Mouse (Mus musculus) forelimb bud, embryonic 11.5 days (tissue): ENCODE data around the gene Icam4.
"Not testable (repeated sequence)": the region's sequence is repeated elsewhere in the genome, so short reads cannot be mapped to it uniquely, and the experiment has no call there.

Experiments
- DNase-seq: peaks from one replicate; pipeline ENCODE4 v3.0.0-alpha.2; 2012; ENCODE audit warnings: low read depth, low spot score

The Icam4 gene

DNA sequence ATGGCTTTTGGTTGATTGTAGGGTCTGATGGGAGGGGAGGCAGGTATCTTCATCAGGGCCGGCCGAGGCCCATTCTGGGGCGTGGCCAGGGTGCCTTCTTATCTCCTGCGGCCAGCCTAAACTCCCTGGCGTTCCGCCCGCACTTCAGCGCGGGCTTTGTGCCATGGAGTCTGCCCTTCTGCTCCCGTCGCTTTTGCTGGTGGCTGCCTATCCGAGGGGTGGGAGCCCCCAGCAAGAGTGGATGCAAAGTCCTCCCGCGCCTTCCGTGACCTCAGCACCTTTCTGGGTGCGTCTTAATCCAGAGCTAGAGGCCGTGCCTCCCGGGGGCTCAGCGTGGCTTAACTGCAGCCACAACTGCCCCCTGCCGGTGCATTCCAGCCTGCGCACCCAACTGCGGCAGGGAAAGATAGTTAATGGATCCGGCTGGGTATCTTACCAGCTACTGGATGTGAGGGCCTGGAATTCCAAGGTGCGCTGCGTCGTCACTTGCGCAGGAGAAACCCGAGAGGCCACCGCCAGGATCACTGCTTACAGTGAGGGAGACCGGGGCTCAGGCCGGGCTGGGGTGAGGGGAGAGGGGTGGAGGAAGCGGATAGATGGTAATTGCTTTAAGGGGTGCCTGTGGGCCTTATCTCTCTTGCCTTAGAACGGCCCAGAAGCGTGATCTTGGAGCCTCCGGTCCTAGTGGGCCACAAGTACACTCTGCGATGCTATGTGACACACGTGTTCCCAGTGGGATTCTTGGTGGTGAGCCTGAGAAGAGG, at the start of gene Icam4:
Gene Icam4 (plus strand): TSS at position 83 of the 764 bp plus-strand sequence.
- DNase-seq: peak; percentile 60

DNA sequence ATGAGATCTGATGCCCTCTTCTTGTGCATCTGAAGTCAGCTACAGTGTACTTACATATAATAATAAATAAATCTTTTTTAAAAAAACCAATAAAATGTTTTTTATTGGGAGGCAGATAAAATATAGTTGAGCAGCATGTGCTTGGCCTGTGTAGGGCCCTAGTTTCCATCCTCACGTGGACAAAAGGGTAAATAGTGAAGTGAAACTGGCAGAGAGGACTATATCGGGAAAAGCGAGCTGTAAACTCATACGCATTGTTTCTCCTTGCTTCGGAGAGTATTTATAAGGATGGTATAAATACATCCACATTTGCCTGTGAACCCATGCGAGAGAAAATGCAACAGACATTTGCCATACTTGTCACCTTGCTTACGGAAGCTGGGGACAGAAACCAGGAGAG, 49.4 kb upstream of the Icam4 start:
- no peak for DNase-seq

DNA sequence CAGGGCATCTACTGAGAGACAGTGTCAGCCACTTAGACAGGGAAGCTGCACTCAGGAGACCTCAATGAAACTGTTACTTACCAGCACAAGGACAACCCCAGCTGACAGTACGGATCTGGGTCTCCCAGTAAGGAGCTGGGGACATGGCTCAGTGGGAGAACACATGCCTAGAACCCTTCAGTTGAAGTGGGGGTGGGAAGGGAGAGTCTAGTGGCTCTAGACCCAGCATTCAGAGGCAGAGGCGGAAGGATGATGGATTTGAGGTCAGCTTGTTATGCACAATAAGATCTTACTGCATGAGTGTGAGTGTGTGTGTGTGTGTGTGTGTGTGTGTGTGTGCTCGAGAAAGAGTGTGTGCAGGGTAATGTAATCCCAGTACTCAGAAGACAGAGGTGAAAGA, 47.0 kb upstream of the Icam4 start:
- DNase-seq: no peak

DNA sequence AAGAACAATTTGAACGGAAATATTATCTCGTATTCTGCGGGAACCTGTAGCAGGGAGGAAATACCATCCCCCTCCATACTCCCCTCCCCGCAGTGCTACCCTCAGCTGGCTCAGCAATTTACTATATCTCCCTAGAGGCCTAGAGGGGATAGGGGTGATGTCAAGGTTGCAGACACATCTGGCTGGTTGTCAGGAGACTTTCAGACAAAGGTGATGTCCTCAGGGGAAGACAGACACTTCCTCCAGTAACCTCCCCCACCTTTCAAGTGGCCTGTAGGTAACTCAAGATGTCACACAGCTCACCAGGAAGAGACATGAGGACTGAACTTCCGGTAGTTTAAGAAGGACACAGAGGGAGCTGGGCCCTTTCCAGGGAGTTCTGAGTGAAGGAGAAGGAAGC, 46.0 kb upstream of the Icam4 start:
- no peak for DNase-seq

DNA sequence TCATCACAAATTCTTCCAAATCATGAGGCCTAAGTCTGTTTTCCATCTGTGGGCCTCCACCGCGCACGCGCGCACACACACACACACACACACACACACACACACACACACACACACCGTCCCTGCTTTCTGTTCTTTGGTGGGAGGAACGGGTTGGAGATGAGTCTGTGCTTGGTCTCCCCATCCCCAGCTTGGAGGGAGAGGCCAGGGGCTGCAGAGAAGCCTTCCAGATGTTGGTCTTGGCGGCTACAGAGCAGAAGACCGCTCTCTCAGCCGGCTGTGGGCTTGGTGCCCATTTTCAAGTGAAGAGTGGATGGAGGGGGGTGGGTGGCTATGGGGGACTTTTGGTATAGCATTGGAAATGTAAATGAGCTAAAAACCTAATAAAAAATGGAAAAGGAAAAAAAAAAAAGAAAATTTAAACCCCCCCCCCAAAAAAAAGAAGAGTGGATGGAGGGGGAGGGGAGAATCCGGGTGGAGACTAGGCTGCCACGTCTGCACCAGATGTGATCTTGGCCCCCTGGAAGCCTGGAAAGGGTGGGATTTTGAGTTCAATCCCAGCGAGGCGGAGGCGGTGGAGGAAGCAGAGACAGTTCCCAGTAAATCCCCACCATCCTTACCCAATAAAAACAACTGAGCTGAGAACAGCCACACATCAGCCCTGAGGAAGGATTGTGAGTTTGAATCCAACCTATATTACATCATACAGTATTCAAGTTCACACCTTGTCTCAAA, 42.1 kb upstream of the Icam4 start:
- DNase-seq: no peak

DNA sequence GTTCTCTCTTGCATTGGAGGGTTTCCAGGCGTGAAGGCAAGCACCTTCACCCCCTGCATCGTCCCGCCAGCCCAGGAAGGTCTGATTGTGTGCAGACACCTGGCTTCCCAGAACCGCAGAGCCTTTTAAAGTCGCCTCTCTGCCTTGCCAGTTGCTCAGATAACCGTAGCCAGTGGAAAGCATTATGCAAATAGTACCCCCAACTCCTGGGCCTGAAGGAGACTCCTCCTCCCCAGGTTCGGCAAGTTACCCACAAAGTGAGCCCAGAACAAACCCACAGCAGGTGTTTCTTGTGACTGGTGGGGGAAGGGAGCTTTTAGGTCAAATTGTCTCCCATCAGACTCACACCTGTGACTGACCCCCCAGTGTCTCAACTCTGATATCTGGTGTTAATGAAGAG, 41.2 kb upstream of the Icam4 start:
- no peak for DNase-seq

DNA sequence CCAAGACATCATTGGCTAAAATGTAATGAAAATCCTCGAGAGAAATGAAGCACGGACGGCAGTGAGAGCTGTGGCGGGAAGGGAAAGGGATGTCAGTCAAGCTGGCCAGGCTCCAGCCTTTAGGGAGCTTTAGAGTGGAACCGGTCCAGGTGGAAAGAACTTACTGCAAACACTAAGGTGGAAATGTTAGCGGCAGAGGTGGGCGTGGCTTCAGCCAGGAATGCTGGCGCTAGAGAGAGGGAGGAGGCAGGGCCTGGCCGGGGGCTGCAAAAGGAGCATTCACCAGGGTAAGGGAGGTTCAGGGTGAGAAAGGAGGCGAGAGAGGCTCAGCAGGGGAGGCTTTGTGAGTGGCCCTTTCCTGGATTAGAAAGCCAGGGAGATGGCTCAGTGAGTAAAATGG, 38.3 kb upstream of the Icam4 start:
- peak; percentile 41 for DNase-seq

DNA sequence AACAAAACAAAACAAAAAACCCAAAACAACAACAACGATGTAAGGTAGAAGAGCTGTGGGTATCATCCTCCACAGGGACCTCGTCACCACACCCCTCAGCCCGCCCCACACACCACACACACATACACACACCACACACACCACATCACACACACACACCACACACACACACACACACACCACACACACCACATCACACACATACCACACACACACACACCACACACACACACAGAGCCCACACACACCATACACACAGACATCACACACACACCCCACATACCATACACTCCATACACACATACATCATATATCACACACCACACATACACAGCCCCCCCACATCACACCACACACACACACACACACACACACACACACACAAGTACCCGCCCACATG, 37.6 kb upstream of the Icam4 start:
- DNase-seq: no peak

DNA sequence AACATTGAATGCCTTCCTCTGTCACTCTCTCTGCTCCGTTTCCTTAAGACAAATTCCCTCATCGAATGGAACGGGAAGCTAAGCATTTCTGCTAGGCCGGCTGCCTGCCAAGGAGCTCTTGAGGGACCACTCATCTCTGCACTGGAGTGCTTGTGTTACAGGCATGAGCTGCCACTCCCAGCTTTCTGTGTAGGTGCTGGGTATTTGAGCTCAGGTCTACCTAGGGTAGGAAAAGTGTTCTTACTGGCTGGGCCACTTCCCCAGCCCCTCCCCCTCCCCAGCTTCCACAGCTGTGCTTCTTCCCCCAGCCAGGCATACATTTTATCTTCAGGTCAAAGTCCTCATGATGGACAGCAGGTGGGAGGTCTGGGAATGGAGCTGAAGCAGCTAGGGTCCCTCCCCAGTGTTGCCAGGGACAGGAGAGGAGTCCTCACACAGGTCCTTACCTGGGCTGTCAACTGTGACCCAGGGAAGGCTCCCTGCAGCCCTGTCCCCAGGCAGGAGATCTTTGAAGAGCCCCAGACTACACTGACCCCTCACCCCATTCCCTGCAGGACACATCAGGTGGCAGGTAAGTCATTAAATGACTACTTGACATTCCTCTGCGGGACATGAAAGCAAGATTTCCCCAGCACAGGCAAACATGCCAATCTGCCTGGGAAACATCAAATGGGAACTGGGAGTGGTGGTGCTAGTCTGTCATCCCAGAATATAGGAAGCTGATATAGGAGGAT, 35.8 kb upstream of the Icam4 start:
- DNase-seq: no peak

DNA sequence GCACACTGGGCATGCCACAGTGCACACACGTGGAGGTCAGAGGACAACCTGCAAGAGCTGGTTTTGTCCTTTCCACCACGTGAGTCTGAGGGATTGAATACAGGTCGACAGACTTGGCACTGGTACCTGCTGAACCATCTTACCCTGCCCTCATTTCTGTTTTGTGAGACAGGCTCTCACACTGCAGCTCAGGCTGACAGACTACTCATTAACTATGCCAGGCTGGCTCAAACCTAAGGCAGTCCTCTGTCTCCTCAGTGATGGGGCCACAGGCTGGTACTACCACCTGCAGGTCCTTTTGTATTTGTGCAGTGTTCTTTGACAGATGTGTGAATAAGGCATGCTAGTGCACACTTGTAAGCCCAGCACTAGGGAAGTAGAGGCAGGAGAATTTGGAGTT, 34.1 kb upstream of the Icam4 start:
- DNase-seq: no peak

DNA sequence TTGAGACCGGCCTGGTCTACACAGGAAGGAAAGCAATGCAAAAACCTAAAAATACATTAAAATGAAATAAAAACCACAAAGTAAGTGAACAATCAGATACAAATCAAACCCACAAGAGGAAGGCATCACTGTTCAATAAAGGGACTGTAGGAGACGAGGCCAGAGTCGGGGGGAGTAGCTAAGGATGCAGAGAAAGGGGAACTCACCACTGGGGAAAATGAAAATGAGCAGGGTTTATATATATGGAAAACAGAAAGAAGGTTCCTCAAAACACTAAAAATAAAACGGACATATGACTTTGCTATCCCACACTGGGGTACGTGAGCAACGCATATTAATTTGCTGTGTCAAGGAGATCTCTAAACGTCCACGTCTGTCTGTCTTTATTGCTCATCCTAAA, 32.1 kb upstream of the Icam4 start:
- DNase-seq: no peak

DNA sequence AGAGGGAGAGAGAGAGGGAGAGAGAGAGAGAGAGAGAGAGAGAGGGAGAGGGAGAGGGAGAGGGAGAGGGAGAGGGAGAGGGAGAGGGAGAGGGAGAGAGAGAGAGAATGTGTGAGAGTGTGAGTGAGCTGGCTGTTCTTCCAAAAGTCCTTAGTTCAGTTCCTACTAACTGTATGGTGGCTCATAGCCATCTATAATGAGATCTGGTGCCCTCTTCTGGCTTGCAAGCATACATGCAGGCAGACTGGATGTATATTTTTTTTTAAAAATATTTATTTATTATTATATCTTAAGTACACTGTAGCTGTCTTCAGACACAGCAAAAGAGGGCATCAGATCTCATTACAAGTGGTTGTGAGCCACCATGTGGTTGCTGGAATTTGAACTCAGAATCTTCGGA, 30.8 kb upstream of the Icam4 start:
- DNase-seq: not testable (repeated sequence)

DNA sequence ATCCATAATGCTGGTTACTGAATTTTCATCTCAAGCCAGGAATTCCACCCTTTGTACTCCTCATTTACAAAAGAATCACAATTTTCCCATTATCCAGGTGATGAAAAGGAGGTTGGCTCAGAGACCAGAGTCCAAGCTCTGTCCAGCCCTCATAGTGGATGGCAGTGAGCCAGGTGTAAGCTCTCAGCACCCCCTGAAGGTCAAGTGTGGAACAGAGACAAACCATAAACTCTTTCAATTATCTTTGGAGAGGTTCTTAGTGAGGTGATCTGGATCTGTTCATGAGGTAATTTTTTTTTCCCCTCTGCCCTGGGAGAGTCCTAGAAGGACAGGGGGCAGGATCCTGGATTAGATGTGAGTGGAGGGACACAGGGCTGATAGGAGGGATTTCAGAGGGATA, 28.4 kb upstream of the Icam4 start:
- DNase-seq: no peak

DNA sequence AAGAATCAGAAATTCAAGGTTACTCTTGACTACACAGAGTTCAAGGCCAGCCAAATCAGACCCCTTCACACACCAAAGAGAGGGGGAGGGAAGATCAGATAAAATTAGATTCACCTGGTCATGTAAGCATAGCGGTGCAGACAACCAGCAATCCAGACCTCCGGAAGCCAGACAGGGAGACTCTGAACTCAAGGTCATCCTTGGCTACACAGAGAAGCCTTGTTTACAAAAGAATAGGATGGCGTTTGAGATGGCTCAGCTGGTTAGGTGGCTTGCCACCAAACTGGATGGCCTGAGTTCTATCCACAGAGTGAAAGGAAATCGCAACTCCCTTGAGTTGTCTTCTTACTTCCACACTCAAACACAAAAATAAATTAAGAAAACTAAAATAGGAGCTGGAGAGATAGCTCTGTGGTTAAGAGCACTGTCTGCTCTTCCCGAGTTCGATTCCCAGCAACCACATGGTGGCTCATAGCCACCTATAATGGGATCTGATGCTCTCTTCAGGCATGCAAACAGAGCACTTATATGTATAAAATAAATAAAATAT, 27.4 kb upstream of the Icam4 start:
- no peak for DNase-seq

DNA sequence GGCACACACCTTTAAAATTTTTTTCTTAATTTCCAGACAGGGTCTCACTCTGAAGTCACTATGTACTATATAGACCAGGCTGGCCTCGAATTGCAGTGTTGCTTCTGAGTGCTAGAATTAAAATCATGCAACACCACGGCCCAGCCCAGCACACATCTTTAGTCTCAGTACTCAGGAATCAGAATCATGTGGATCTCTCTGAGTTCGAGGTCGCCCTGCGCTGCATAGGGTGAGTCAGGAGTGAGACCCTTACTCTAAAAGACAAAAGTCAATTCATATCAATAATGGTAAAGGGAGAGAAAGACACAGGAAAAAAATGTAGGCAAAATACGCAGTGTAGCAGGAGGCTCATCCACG, 26.9 kb upstream of the Icam4 start:
- no peak for DNase-seq

DNA sequence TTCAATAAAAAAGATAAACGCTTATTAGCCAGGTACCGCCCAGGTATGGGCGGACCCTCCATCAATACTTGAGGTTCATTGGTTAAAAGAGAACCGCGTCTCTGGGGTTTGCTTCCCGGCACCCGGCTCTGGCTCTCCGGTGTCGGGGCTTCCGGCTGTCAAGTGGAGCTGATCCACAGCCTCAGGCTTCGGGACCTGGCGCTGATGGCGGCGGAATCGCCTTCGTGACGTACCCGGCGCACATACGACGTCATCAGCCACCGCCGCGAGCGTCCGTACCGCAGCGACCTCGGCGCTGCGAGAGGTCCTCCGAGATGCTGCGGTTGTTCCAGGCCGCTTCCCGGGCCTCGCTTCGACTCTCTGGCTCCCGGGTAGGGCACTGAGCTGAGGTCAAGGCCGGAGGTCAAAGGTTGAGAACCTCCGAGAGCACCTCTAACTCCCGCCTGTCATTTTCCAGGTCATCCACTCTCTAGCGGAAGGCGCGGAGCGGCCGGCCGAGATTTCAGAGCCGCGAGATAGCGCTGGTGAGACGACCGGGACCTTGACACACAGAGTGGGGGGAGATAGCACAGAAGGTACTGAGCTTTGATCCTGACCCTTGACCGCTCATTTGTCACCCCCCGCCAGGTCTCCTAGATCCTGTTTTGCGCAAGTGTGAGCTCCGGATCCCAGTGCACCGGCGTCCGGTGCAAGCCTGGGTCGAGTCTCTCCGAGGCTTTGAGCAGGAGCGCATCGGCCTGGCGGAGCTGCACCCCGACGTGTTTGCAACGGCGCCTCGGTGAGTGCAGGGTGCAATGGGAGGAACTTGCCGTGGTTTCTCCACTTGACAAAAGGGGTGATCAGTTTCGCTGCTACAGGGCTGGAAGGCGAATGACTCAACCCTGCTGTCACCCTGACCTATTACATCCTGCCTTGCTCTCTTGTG, 26.3 kb upstream of the Icam4 start, which contains the start of gene Mrpl4:
Gene Mrpl4 (plus strand): TSS at position 112 of the 925 bp plus-strand sequence.
- DNase-seq: peak; percentile 90

DNA sequence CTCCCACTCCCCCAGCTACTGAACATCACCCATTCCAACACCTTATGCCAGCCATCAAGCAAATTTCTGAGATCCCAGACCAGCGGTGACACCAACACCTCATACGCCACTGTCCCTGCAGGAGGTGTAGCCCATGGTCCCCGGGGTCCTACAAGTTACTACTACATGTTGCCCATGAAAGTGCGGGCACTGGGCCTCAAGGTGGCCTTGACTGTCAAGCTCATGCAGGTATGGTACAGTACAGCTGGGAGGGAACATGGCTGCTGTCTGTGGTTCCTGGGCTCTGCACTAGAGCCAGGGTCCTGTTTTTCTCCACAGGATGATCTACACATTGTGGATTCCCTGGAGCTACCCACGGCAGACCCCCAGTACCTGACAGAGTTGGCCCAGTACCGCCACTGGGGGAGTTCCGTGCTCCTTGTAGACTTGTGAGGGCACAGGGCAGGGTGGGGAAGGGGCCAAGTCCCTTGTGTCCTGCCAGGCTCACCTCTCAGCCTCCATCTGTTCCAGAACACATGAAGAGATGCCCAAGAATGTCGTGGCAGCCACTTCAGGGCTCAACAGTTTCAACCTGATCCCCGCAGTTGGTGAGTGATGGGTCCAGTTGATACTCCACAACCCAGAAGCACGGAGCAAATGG, 21.7 kb upstream of the Icam4 start:
- DNase-seq: no peak

DNA sequence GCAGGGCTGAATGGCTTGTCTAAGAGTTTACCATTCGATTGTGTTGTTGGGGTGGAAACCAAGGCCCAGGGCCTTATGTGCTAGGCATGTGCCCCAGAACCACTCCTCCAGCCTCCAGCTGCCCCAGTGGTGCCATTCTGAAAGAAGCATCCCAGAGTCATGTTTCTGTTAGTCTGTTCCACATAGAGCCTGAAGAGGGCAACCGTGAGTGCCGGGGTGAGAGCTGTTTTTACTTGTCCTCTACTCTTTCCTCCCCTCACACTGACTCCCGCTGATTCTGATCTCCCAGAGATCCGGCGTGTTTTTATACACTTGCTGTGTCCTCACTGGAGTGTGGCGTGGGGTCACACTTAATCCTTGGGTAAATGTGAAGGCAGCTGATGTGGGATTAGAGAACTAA, 21.2 kb upstream of the Icam4 start:
- DNase-seq: no peak

DNA sequence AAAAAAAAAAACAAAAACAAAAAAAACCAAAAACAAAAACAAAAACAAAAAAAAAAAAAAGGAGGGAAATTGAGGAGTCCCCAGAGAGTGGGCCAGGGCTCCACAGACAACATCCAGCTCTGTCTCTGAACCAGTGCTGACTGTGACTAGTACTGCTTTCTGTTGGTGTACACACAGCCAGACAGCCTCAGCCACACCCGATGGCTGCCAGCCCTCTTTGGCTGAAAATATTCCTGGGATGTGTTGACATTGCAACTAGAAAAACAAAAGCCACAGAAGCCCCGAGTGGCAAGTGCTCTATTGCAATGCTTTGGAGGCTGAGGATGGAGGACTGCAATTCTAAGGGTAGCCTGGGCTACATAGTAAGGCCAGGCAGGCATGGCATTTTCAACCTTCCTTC, 18.8 kb upstream of the Icam4 start:
- no peak for DNase-seq

DNA sequence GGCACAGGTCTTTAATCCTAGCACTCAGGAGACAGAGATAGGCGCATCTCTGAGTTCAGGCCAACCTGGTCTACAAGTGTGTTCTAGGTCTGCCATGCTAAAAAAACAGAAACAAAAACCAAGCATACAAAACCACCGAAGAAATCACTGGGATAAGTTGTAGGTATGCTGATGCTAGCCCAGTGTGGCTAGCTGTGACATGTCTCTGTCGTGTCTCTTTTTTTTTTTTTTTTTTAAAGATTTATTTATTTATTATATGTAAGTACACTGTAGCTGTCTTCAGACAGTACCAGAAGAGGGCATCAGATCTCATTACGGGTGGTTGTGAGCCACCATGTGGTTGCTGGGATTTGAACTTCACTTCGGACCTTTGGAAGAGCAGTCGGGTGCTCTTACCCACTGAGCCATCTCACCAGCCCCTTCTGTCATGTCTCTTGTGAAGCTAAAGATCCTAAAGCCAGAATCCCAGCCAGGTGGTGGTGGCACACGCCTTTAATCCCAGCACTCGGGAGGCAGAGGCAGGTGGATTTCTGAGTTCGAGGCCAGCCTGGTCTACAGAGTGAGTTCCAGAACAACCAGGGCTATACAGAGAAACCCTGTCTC, 18.1 kb upstream of the Icam4 start:
- DNase-seq: not testable (repeated sequence)
